Mouse (Mus musculus) monocyte, adult 5-6 weeks (primary cell): Measurements from ENCODE around the gene Rrm2. TPM values are rescaled to one million over a fixed set of nuclear protein-coding genes. Genes with fewer than 3 reads are reported as not detected.
A peak's percentile ranks its signal among the peaks of the same experiment; 100 is the strongest.

Experiments
- ATAC-seq: fragments of 153-309, 156-312 bp; replicated peaks from 2 replicates; pipeline ENCODE4 v1.8.0; 2017; ENCODE audit warnings: mild to moderate bottlenecking; ENCODE audit not compliant: low TSS enrichment, insufficient number of reproducible peaks, severe bottlenecking, poor library complexity, low FRiP score
- total RNA-seq: library from RNA; stranded (forward); fragments of 200-1000, 200-491, 200-594 nt; gene quantifications from 3 replicates; pipeline ENCODE4 v1.2.3, GENCODE M21; 2017

Gene Rrm2
- total RNA-seq = 5.4 to 11.1 TPM (median 6.5 TPM) in 3 replicates

DNA sequence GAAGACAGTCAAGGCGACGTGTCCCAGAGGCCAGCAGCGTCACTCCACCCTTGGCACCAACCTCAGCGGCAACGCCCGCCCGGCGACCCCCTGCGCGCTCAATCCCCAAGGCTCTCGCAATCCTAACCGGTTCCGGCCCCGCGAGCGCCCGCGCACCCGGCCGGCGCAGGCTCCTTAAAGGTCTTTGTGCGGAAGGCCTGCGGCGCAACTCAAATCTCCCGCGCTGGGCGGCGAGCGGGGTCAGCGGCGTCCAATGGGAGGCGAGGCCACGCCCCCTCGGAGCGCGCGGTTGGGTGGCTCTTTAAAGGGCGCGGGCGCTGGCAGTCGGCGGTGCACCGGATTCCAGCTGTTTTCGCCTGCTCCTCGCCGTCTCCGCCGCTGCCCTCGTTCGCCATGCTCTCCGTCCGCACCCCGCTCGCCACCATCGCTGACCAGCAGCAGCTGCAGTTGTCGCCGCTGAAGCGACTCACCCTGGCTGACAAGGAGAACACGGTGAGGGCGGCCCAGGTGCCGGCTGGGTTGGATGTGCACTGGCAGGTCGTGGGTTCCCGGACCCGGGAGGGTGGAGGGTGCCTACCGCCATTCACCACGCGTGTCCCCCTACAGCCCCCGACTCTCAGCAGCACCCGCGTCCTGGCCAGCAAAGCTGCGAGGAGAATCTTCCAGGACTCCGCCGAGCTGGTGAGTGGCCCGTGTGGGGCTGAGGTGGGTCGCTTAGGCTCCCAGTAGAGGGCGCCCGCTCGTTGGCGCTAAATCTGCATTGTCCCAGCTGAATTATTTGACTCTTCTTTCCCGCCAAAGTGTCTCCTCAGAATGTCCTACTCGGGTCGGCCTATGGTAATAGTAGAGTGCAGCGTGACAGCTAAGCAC lies at the start of gene Rrm2:
Gene Rrm2 (plus strand): TSS at position 288 of the 870 bp plus-strand sequence.
- peak; percentile 64 for ATAC-seq

GRCm38 (mm10) chr12:24658998-24659397 lies 49.0 kb upstream of the Rrm2 start:
- no peak for ATAC-seq

GRCm38 (mm10) chr12:24659923-24660322 lies 48.1 kb upstream of the Rrm2 start:
- 0 out of 2 replicates have a peak, but pooled peaks have one; percentile 20 for ATAC-seq

- no peak for ATAC-seq
These were observed 46.9 kb upstream of the Rrm2 start for GRCm38 (mm10) chr12:24661100-24661499.

GRCm38 (mm10) chr12:24662131-24662530 lies 45.9 kb upstream of the Rrm2 start:
- no peak for ATAC-seq

DNA sequence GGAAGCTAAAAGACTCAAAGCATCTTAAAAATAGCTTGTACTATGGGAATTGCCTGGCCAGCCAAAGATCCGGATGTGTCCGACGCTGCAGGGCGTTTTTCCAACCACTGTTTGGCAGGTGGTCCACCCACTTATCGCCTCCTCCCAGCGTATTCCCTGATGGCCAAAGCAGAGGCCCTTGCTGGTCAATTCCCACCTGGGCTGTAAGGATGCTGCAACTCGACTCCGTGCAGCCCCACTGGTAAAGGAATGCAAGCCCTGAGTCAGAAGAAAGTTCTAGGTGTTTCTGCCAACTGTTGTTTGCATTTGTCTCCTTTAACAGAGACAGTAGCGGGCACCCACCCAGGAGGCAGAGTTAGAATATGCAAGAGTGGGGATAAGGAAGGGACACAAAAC lies 27.9 kb upstream of the Rrm2 start:
- ATAC-seq = no peak

- no peak for ATAC-seq
These were observed 27.4 kb upstream of the Rrm2 start for GRCm38 (mm10) chr12:24680492-24681285.

- ATAC-seq = no peak
These were observed 26.6 kb upstream of the Rrm2 start, which contains the start of gene Cys1 for GRCm38 (mm10) chr12:24681286-24682023. Gene Cys1 (minus strand): TSS chr12:24681813.

DNA sequence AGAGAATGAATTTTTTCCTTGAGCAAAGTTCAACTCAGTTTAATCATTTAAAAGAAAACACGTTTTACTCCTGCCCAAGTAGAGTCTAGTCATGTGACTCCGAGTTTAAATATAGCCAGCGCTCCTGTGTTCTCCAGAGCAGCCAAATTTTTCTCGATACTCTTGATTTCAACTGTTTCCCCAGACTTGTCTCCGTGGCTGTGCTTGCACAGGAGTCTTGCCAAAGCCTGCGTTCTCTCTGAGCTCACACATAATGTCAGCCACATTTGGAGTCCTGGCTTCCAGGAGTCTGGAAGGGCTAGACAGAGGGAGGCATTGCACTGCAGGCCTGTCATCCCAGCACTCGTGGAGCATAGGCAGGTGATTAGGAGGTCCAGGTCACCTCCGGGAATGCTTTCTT lies 25.5 kb upstream of the Rrm2 start:
- no peak for ATAC-seq

GRCm38 (mm10) chr12:24683461-24683860 lies 24.6 kb upstream of the Rrm2 start:
- no peak for ATAC-seq

DNA sequence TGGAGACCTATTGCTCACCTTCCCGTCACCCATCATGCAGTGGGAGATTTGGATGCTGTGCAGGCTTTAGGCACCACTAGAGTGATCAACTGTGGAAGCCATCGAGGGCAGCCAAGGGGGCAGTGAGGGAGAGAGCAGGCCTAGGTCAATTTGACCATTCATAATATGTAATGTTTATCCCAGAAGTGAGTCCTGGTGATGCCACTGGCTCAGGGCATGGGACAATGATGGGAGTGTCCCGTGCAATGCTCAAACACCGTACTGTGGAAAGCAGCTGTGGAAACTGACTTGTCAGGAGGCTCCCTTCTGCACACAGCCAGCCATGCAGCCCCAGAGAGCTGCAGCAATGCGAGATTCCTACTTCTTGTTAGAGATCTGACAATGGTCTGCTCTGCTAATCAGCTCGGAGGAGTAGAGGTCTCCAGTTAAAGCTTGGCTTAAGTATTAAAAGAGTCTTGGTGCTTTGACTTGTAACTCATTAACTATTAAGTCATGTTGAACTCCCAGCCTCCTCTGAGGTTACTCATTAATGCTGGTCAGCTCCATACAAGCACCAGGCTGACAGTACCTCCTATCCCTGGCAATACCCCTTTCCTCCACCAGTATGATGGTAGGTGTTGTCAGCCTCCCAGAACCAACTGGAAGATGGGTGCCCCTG lies 21.9 kb upstream of the Rrm2 start:
- ATAC-seq = no peak

GRCm38 (mm10) chr12:24686696-24687346 lies 21.2 kb upstream of the Rrm2 start:
- no peak for ATAC-seq

DNA sequence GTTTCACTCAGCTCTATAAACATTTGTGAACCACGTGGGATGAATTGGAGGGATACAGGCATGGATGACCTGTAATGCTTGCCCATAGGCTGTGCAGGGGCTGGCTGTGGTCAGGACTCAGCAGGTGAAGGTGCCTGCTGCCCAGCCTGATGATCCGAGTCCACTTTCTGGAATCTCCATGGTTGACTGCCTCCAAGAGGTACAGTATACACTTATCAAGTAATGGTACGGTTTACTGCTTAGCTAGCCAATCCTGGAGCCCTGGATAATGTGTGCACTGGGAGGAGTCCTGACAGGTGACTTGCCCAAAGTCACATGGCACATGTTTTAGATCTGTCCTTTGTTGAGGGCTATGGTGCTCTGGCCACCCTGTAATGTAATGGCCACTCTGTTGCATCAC lies 17.7 kb upstream of the Rrm2 start:
- ATAC-seq = no peak

DNA sequence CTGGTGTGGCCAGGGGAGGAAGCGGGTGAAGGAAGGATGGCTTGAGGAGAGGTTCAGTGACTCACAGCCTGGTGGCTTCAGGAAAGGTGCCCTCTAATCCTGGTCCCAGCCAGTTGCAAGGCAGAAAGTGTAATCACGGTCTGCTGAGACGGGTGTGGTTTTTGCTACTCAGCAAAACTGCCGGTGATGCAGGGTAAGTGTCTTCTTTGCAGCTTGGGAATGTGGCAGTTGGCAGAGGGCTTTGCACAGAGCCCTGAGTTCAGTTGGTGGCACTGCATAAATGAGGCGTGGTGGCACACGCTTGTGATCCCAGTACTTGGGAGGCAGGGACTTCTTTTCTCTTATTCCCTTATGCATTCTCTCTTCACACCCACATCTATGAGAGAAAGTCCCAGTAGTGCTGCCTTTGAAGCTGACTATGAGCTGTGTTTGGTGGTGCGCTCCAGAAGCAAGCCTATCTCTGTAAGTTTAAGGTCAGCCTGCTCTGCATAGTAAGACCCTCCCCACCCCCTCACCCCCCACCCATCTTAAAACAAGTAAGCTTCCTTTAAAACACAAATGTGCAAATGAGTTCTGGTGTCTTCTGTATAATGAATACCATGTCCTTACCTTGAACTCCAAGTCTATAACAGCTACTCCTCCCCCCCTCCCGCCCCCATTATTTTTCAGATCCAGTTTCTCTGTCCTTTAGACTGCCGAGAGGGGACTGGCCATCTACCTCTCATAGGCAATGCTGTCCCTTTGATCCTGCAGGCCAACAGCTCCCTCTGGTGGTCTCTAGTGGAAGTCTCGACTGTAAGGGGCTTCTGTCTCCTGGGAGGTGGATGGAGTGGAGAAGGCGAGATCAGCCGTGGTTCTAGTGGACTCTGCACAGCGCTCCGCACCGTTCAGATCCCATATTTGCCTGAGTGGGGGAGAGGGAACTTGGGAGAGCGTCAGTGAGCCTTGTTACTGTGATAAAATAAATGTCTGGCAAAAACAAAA lies 11.2 kb upstream of the Rrm2 start:
- peak; percentile 85 for ATAC-seq

- ATAC-seq = peak; percentile 50
These were observed 10.4 kb upstream of the Rrm2 start for GRCm38 (mm10) chr12:24697484-24698204.

- no peak for ATAC-seq
These were observed 9.5 kb upstream of the Rrm2 start for GRCm38 (mm10) chr12:24698514-24698913.
